Mouse (Mus musculus): ENCODE results near the gene D630003M21Rik. TPM values are rescaled to one million over a fixed set of nuclear protein-coding genes. Genes with fewer than 3 reads are reported as not detected.

The D630003M21Rik gene
- polyA plus RNA-seq, 1 experiment from 2014 or later, result 0.67 TPM

- H3K36me3 ChIP-seq (replicated peaks; ENCODE audit: insufficient read depth, low read length), result no peaks in the 10 kb centered on the region
- no peak for TF ChIP-seq EP300 (IDR thresholded peaks at IDR 0.05; ENCODE audit: low read depth)
- TF ChIP-seq CTCF (IDR thresholded peaks at IDR 0.05; ENCODE audit: low read depth), result no peak
- 1% methylated on average over 22 of the region's 22 CpGs for WGBS (ENCODE audit: insufficient replicate concordance)
- H3K4me3 ChIP-seq (ENCODE audit: low read depth, low read length), result peak overlapping the region; percentile 51
- peak overlapping the region; percentile 72 for H3K9ac ChIP-seq (replicated peaks)
- DNase-seq (peak; percentile 69), ATAC-seq (peak; percentile 51)
- H3K27ac ChIP-seq (ENCODE audit: low read depth), result peak overlapping the region; percentile 81
- no peaks in the 10 kb centered on the region for H3K9me3 ChIP-seq (ENCODE audit: low read length)
- peaks cover 42% of the 10 kb centered on the region for H3K4me1 ChIP-seq (ENCODE audit: insufficient read depth)
- no peaks in the 10 kb centered on the region for H3K27me3 ChIP-seq (ENCODE audit: insufficient read depth, low read length)
- peak overlapping the region; percentile 95 for H3K4me2 ChIP-seq (ENCODE audit: low read depth, low read length)
These were observed 75.2 kb downstream of the D630003M21Rik start for GRCm38 (mm10) chr2:158153728-158154343.

GRCm38 (mm10) chr2:158152685-158153309, 76.2 kb downstream of the D630003M21Rik start:
- Histone ChIP-seq H3K27ac (ENCODE audit: low read depth) (no peak overlapping the region), H3K4me3 (ENCODE audit: low read depth, low read length) (no peak overlapping the region), H3K36me3 (replicated peaks; ENCODE audit: insufficient read depth, low read length) (no peaks in the 10 kb centered on the region), H3K4me2 (ENCODE audit: low read depth, low read length) (peak overlapping the region; percentile 95), H3K27me3 (ENCODE audit: insufficient read depth, low read length) (no peaks in the 10 kb centered on the region), H3K4me1 (ENCODE audit: insufficient read depth) (peaks cover 42% of the 10 kb centered on the region), H3K9me3 (ENCODE audit: low read length) (no peaks in the 10 kb centered on the region), H3K9ac (replicated peaks) (no peak overlapping the region)
- WGBS (ENCODE audit: insufficient replicate concordance), result 37% methylated on average over 6 of the region's 6 CpGs
- no peak for ATAC-seq
- DNase-seq, result no peak
- TF ChIP-seq CTCF (IDR thresholded peaks at IDR 0.05; ENCODE audit: low read depth) (no peak), EP300 (IDR thresholded peaks at IDR 0.05; ENCODE audit: low read depth) (no peak)

- TF ChIP-seq EP300 (IDR thresholded peaks at IDR 0.05; ENCODE audit: low read depth), result no peak
- TF ChIP-seq CTCF (IDR thresholded peaks at IDR 0.05; ENCODE audit: low read depth), result peak; percentile 53
- 91% methylated on average over 3 of the region's 3 CpGs for WGBS (ENCODE audit: insufficient replicate concordance)
- Histone ChIP-seq H3K36me3 (replicated peaks; ENCODE audit: insufficient read depth, low read length) (no peaks in the 10 kb centered on the region), H3K9ac (replicated peaks) (no peak overlapping the region), H3K27ac (ENCODE audit: low read depth) (no peak overlapping the region), H3K4me2 (ENCODE audit: low read depth, low read length) (no peak overlapping the region), H3K4me1 (ENCODE audit: insufficient read depth) (peaks cover 35% of the 10 kb centered on the region), H3K9me3 (ENCODE audit: low read length) (no peaks in the 10 kb centered on the region), H3K27me3 (ENCODE audit: insufficient read depth, low read length) (no peaks in the 10 kb centered on the region), H3K4me3 (ENCODE audit: low read depth, low read length) (no peak overlapping the region)
- ATAC-seq (no peak), DNase-seq (no peak)
These were observed 77.9 kb downstream of the D630003M21Rik start for GRCm38 (mm10) chr2:158151077-158151476.

- no peak overlapping the region for H3K27ac ChIP-seq (ENCODE audit: low read depth)
- ATAC-seq (no peak), DNase-seq (no peak)
- no peak overlapping the region for H3K4me2 ChIP-seq (ENCODE audit: low read depth, low read length)
- no peaks in the 10 kb centered on the region for H3K9me3 ChIP-seq (ENCODE audit: low read length)
- no peaks in the 10 kb centered on the region for H3K27me3 ChIP-seq (ENCODE audit: insufficient read depth, low read length)
- no peak overlapping the region for H3K9ac ChIP-seq (replicated peaks)
- H3K36me3 ChIP-seq (replicated peaks; ENCODE audit: insufficient read depth, low read length), result peaks cover 2% of the 10 kb centered on the region; the same call in 1 of the 2 replicates
- TF ChIP-seq CTCF (IDR thresholded peaks at IDR 0.05; ENCODE audit: low read depth) (no peak), EP300 (IDR thresholded peaks at IDR 0.05; ENCODE audit: low read depth) (no peak)
- 91% methylated on average over 8 of the region's 8 CpGs for WGBS (ENCODE audit: insufficient replicate concordance)
- H3K4me3 ChIP-seq (ENCODE audit: low read depth, low read length), result no peak overlapping the region
- H3K4me1 ChIP-seq (ENCODE audit: insufficient read depth), result peaks cover 40% of the 10 kb centered on the region
These were observed 82.1 kb downstream of the D630003M21Rik start for GRCm38 (mm10) chr2:158146971-158147370.

- peak within 1 kb of the TSS; percentile 87 for H3K4me2 ChIP-seq (ENCODE audit: low read depth, low read length)
- H3K36me3 ChIP-seq (replicated peaks; ENCODE audit: insufficient read depth, low read length), result peaks cover 9% of the 10 kb centered on the region
- peak; percentile 97 for DNase-seq
- peak within 1 kb of the TSS; percentile 89 for H3K9ac ChIP-seq (replicated peaks)
- peak; percentile 84 for TF ChIP-seq CTCF (IDR thresholded peaks at IDR 0.05; ENCODE audit: low read depth)
- TF ChIP-seq EP300 (IDR thresholded peaks at IDR 0.05; ENCODE audit: low read depth), result no peak
- H3K9me3 ChIP-seq (ENCODE audit: low read length), result no peaks in the 10 kb centered on the region
- H3K4me3 ChIP-seq (ENCODE audit: low read depth, low read length), result peak within 1 kb of the TSS; percentile 80
- H3K4me1 ChIP-seq (ENCODE audit: insufficient read depth), result peaks cover 45% of the 10 kb centered on the region
- under 1% methylated on average over 31 of the region's 33 CpGs for WGBS (ENCODE audit: insufficient replicate concordance)
- no peaks in the 10 kb centered on the region for H3K27me3 ChIP-seq (ENCODE audit: insufficient read depth, low read length)
- peak within 1 kb of the TSS; percentile 88 for H3K27ac ChIP-seq (ENCODE audit: low read depth)
- peak; percentile 76 for ATAC-seq
These were observed 82.8 kb downstream of the D630003M21Rik start, which contains the start of gene Tgm2 for GRCm38 (mm10) chr2:158146223-158146622. Gene Tgm2 (minus strand): TSS chr2:158146436.

- no peaks in the 10 kb centered on the region for H3K9me3 ChIP-seq (ENCODE audit: low read length)
- peak overlapping the region; percentile 89 for H3K9ac ChIP-seq (replicated peaks)
- peaks cover 16% of the 10 kb centered on the region for H3K36me3 ChIP-seq (replicated peaks; ENCODE audit: insufficient read depth, low read length)
- no peak for DNase-seq
- H3K27me3 ChIP-seq (ENCODE audit: insufficient read depth, low read length), result no peaks in the 10 kb centered on the region
- no peak for TF ChIP-seq CTCF (IDR thresholded peaks at IDR 0.05; ENCODE audit: low read depth)
- TF ChIP-seq EP300 (IDR thresholded peaks at IDR 0.05; ENCODE audit: low read depth), result no peak
- ATAC-seq, result peak; percentile 14; the same call in 1 of the 2 replicates
- H3K27ac ChIP-seq (ENCODE audit: low read depth), result peak overlapping the region; percentile 88
- WGBS (ENCODE audit: insufficient replicate concordance), result 50% methylated on average over 5 of the region's 5 CpGs
- H3K4me2 ChIP-seq (ENCODE audit: low read depth, low read length), result peak overlapping the region; percentile 87
- peak overlapping the region; percentile 80 for H3K4me3 ChIP-seq (ENCODE audit: low read depth, low read length)
- peaks cover 50% of the 10 kb centered on the region for H3K4me1 ChIP-seq (ENCODE audit: insufficient read depth)
These were observed 83.4 kb downstream of the D630003M21Rik start for GRCm38 (mm10) chr2:158145528-158146065.
